Mouse (Mus musculus) liver, embryonic 14.5 days (tissue): Measurements from ENCODE around the gene Cntn5. TPM values are rescaled to one million over a fixed set of nuclear protein-coding genes. Genes with fewer than 3 reads are reported as not detected.

Source experiments
- ATAC-seq: fragments of 200-750 bp; cut with Nextera tagmentation; 2 replicates; pipeline ENCODE4 v1.8.0; 2017; ENCODE audit warnings: moderate number of reproducible peaks, mild to moderate bottlenecking, moderate library complexity; ENCODE audit not compliant: insufficient read depth
- DNase-seq, 3 experiments: peaks; one replicate each; pipeline ENCODE4 v3.0.0-alpha.2; 2012 to 2013; ENCODE audit warnings: low read depth in 3 of 3, low spot score in 3 of 3
- H3K27ac ChIP-seq: fragments of 300-500 bp; sonication (generic); 2 replicates; pipeline ENCODE4 v1.5.1; 2014; ENCODE audit warnings: moderate library complexity, mild to moderate bottlenecking, control low read depth, inconsistent platforms
- H3K27me3 ChIP-seq: fragments of 300-500 bp; sonication (generic); 2 replicates; pipeline ENCODE4 v1.6.1; 2014; ENCODE audit warnings: mild to moderate bottlenecking, low read length, moderate library complexity; ENCODE audit not compliant: control insufficient read depth, insufficient read depth
- H3K36me3 ChIP-seq: fragments of 300-500 bp; sonication (generic); replicated peaks from 2 replicates; pipeline ENCODE4 v1.6.1; 2014; ENCODE audit warnings: low read depth; ENCODE audit not compliant: control insufficient read depth, insufficient read depth
- H3K4me1 ChIP-seq, 2 experiments: fragments of 200-500 bp in 1 of 2; fragments of 300-500 bp in 1 of 2; sonication (generic) in 1 of 2; replicated peaks; 2 replicates each; pipeline ENCODE4 v1.6.1; 2012 to 2014; ENCODE audit warnings: antibody characterized with exemption in 1 of 2, inconsistent platforms in 1 of 2, low read length in 1 of 2; ENCODE audit not compliant: control insufficient read depth in 2 of 2, insufficient read depth in 2 of 2
- H3K4me2 ChIP-seq: fragments of 300-500 bp; sonication (generic); 2 replicates; pipeline ENCODE4 v1.6.1; 2014; ENCODE audit warnings: low read depth, mild to moderate bottlenecking, control low read depth, moderate library complexity
- H3K4me3 ChIP-seq, 2 experiments: fragments of 200-500 bp in 1 of 2; fragments of 300-500 bp in 1 of 2; sonication (generic) in 1 of 2; 2 replicates each; pipeline ENCODE4 v1.5.1; 2012 to 2014; ENCODE audit warnings: low read depth in 2 of 2, low read length in 2 of 2, mild to moderate bottlenecking in 2 of 2, control low read depth in 1 of 2, inconsistent platforms in 1 of 2, moderate library complexity in 1 of 2; ENCODE audit not compliant: insufficient read depth in 1 of 2
- H3K9ac ChIP-seq: fragments of 300-500 bp; sonication (generic); replicated peaks from 2 replicates; pipeline ENCODE4 v1.6.1; 2014; ENCODE audit warnings: mild to moderate bottlenecking, control low read depth, moderate library complexity
- H3K9me3 ChIP-seq: fragments of 300-500 bp; sonication (generic); 2 replicates; pipeline ENCODE4 v1.6.1; 2016; ENCODE audit warnings: low read length, mixed read lengths; ENCODE audit not compliant: control insufficient read depth
- CTCF ChIP-seq: IDR thresholded peaks from 2 replicates; pipeline ENCODE4 v1.5.1; 2016; ENCODE audit warnings: antibody characterized with exemption, low read depth, control low read depth
- EP300 ChIP-seq: IDR thresholded peaks from 2 replicates; pipeline ENCODE4 v1.6.1; 2016; ENCODE audit warnings: antibody characterized with exemption, low read depth
- WGBS: fragments of 180-500 bp; shearing (Covaris S2); extraction: QIAGEN DNeasy Blood & Tissue Kit; methylation state at CpG from one replicate; pipeline ENCODE4 v1.1.7; 2014; ENCODE audit not compliant: insufficient replicate concordance; 5-methylcytosine and 5-hydroxymethylcytosine counted together
- polyA plus RNA-seq, 2 experiments: library from polyadenylated mRNA; depleted of rRNA in 1 of 2; stranded (reverse) in 1 of 2; unstranded in 1 of 2; fragments of >200 nt; fragmentation: Nextera tagmentation in 1 of 2; extraction: Ambion mirVana in 1 of 2; gene quantifications; 2 replicates each; pipeline versions ENCODE4 v1.2.1 to v1.2.3; 2012 to 2014

Cntn5 gene
- polyA plus RNA-seq, 2 experiments: not detected

- no peak for ATAC-seq
Measured at GRCm38 (mm10) chr9:9676078-9676477, 1228.5 kb downstream of the Cntn5 start.

GRCm38 (mm10) chr9:9674531-9674930 lies 1230.0 kb downstream of the Cntn5 start:
- TF ChIP-seq EP300 (no peak), CTCF (no peak)
- DNase-seq (no peak), ATAC-seq (no peak)
- no peaks in the 10 kb centered on the region for H3K4me1 ChIP-seq
- H3K27ac ChIP-seq: no peak overlapping the region
- 57% methylated on average over 5 of the region's 5 CpGs for WGBS
- no peaks in the 10 kb centered on the region for H3K36me3 ChIP-seq
- H3K9me3 ChIP-seq: no peaks in the 10 kb centered on the region
- H3K4me3 ChIP-seq: no peak overlapping the region
- H3K27me3 ChIP-seq: no peaks in the 10 kb centered on the region
- no peak overlapping the region for H3K4me2 ChIP-seq
- no peak overlapping the region for H3K9ac ChIP-seq

More at GRCm38 (mm10) chr9:9676078-9676477, 1228.5 kb downstream of the Cntn5 start:
- no peak for DNase-seq
- Histone ChIP-seq H3K36me3 (no peaks in the 10 kb centered on the region), H3K9me3 (no peaks in the 10 kb centered on the region), H3K9ac (no peak overlapping the region), H3K27ac (no peak overlapping the region), H3K27me3 (no peaks in the 10 kb centered on the region), H3K4me1 (no peaks in the 10 kb centered on the region), H3K4me3 (no peak overlapping the region), H3K4me2 (no peak overlapping the region)
- WGBS: 43% methylated on average over 4 of the region's 4 CpGs
- TF ChIP-seq CTCF: no peak
- TF ChIP-seq EP300: no peak

- H3K4me2 ChIP-seq: no peak overlapping the region
- DNase-seq (no peak), ATAC-seq (no peak)
- TF ChIP-seq EP300 (no peak), CTCF (no peak)
- H3K9ac ChIP-seq: no peak overlapping the region
- no peak overlapping the region for H3K4me3 ChIP-seq
- 17% methylated on average over 13 of the region's 13 CpGs for whole genome bisulfite sequencing
- no peak overlapping the region for H3K27ac ChIP-seq
- no peaks in the 10 kb centered on the region for H3K36me3 ChIP-seq
- H3K27me3 ChIP-seq: no peaks in the 10 kb centered on the region
- no peaks in the 10 kb centered on the region for H3K4me1 ChIP-seq
- H3K9me3 ChIP-seq: no peaks in the 10 kb centered on the region
Measured at GRCm38 (mm10) chr9:9673277-9674049, 1231.1 kb downstream of the Cntn5 start.

GRCm38 (mm10) chr9:9653463-9653862 lies 1251.1 kb downstream of the Cntn5 start:
- no peaks in the 10 kb centered on the region for H3K9me3 ChIP-seq
- no peaks in the 10 kb centered on the region for H3K27me3 ChIP-seq
- no peaks in the 10 kb centered on the region for H3K4me1 ChIP-seq
- H3K4me3 ChIP-seq: no peak overlapping the region
- no peak for ATAC-seq
- TF ChIP-seq CTCF (no peak), EP300 (no peak)
- 27% methylated on average over 3 of the region's 3 CpGs for WGBS
- H3K36me3 ChIP-seq: no peaks in the 10 kb centered on the region
- H3K4me2 ChIP-seq: no peak overlapping the region
- no peak overlapping the region for H3K27ac ChIP-seq
- no peak for DNase-seq
- H3K9ac ChIP-seq: no peak overlapping the region

- 44% methylated on average over 3 of the region's 3 CpGs for WGBS
- DNase-seq: no peak
Measured at GRCm38 (mm10) chr9:9647361-9647760, 1257.2 kb downstream of the Cntn5 start.

More at GRCm38 (mm10) chr9:9647361-9647760, 1257.2 kb downstream of the Cntn5 start:
- Histone ChIP-seq H3K36me3 (no peaks in the 10 kb centered on the region), H3K9ac (no peak overlapping the region), H3K4me3 (no peak overlapping the region), H3K27me3 (no peaks in the 10 kb centered on the region), H3K27ac (no peak overlapping the region), H3K4me2 (no peak overlapping the region), H3K9me3 (no peaks in the 10 kb centered on the region), H3K4me1 (no peaks in the 10 kb centered on the region)
- no peak for ATAC-seq
- TF ChIP-seq EP300 (no peak), CTCF (no peak)
